Mouse (Mus musculus) naive thymus-derived CD4-positive, alpha-beta T cell, adult 2 months (primary cell): ENCODE data around the gene Mvb12b.
A peak's percentile ranks its signal among the peaks of the same experiment; 100 is the strongest.

ENCODE experiments used
- DNase-seq: peaks from one replicate; pipeline ENCODE4 v3.0.0-alpha.2; 2011; ENCODE audit warnings: low read depth

Gene Mvb12b

GRCm38 (mm10) chr2:33886386-33887327 is 1.1 kb downstream of the Mvb12b start:
- DNase-seq: peak; percentile 58

GRCm38 (mm10) chr2:33885264-33885651 is 2.5 kb downstream of the Mvb12b start:
- DNase-seq: no peak

DNA sequence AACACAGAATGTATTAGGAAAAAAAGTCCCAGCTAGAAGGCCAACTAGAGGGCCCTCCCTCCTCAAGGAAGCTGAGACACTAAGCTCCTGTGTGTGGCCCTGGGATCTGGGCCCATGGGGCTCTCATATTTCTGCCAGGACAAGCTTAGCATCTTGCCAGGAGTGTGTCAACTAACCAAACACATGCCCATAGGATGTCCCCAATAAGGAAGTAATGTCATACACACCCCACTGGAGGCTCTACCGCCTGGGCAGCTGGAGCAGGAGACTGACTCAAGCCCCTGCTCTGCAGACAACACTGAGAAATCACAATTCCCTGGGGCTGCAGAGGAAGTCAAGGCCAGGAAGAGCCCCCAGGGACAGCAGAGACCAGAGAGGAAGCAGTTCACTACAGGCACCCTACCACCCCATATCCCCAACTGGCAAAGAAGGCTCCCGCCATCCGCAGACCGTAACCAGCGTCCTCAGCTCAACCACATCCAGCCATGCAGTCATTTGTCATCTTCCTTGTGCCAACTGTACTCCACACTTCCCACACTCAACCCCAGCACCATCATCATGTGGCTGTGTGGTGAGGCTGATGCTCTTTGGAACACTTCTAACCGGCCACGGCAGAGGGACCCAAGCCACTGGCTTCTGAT is 3.0 kb downstream of the Mvb12b start:
- DNase-seq: no peak

GRCm38 (mm10) chr2:33879223-33879622 is 8.5 kb downstream of the Mvb12b start:
- DNase-seq: no peak

DNA sequence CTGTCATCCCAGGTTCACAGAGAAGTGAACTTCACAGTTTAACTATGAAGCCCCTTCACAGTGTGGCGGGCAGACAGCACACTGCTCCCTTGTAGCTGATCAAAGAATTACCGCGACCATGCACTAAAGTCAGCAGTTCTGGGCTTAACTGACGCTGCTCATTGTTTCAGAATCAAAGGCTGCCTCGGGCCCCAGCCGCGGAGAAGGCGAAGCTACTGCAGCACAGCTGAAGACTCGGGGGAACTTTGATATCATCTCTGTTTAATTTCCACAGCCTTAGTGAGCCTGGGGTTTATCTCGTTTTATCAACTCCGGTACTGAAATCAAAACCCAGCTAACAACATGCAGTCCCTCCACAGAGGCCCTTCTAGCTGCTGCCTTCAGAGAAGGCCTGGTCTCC is 9.3 kb downstream of the Mvb12b start:
- peak; percentile 56 for DNase-seq

GRCm38 (mm10) chr2:33877663-33878360 is 9.9 kb downstream of the Mvb12b start:
- DNase-seq: no peak

- DNase-seq: no peak
Measured at GRCm38 (mm10) chr2:33876529-33877290, 11.0 kb downstream of the Mvb12b start.

DNA sequence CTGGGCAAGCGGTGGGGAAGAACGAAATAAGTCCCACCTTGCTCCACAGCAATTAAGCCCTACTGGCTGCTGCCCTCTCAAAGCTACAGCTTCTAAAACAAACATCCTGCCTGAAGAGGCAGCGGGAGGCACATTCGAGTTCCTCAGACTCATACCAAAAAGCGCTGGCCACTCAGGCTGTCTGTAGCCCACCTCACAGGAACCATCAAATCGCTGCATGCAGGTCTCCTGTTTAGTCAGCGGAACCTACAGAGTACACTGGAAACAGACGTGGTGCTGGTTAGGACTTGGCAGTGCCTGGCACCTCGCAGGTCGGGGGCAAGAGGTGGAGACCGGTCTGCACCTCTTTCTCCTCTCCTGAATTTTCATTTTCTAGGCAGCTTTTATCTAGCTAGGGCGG is 12.2 kb downstream of the Mvb12b start:
- DNase-seq: no peak

DNA sequence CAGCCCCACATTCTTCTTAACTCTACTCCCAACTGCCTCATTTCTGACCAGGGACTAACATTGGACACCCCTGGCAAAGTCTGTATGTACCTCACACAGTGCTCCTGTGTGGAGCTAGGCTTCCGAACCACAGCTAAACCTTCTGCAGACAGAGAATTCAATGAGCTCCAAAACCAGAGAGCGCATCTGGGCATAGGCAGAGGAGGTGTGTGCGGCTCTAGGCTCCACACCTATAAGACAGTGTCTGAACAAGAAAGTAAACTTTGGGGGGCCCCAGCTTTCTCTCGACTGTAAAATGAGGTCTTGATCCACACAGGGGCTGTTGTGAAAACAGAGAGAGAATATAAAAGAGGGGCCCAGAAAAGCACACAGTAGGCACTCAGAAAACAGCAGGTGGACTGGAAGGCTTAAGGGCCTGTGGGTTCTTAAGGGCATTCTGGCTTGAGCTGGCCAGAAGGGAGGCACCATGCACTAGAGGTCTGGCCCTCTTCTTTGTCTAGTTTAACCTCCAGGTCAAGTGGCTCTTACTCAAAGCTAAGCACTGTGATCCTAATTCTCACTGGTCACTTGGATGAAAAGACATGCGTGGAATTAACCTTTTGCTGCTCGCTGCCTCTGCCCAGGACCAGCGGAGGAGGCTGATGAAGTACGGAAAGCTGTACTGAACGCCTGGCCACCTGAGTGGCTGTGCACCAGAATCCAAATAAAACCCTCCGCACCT is 12.7 kb downstream of the Mvb12b start:
- DNase-seq: no peak

- no peak for DNase-seq
Measured at GRCm38 (mm10) chr2:33874367-33874766, 13.4 kb downstream of the Mvb12b start.

GRCm38 (mm10) chr2:33873501-33873900 is 14.2 kb downstream of the Mvb12b start:
- no peak for DNase-seq

GRCm38 (mm10) chr2:33872841-33873271 is 14.9 kb downstream of the Mvb12b start:
- no peak for DNase-seq

DNA sequence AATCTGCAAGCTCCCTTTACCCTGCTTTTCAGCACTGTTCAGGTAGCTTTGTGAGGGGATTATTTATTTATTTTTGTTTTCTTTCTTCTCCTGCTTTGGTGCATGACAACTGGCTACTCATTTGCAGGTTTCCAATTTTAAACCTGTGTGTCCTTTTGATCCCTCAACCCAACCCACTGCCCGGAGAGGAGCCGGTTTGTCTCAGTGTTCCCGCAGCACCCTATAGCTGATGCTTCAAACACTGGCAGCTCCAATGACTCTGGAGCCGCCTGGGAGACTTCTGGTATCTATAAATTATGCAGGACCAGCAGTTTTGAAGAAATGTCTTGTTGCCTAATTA is 16.6 kb downstream of the Mvb12b start:
- DNase-seq: no peak

- peak; percentile 48 for DNase-seq
Measured at GRCm38 (mm10) chr2:33870369-33871180, 17.2 kb downstream of the Mvb12b start.

DNA sequence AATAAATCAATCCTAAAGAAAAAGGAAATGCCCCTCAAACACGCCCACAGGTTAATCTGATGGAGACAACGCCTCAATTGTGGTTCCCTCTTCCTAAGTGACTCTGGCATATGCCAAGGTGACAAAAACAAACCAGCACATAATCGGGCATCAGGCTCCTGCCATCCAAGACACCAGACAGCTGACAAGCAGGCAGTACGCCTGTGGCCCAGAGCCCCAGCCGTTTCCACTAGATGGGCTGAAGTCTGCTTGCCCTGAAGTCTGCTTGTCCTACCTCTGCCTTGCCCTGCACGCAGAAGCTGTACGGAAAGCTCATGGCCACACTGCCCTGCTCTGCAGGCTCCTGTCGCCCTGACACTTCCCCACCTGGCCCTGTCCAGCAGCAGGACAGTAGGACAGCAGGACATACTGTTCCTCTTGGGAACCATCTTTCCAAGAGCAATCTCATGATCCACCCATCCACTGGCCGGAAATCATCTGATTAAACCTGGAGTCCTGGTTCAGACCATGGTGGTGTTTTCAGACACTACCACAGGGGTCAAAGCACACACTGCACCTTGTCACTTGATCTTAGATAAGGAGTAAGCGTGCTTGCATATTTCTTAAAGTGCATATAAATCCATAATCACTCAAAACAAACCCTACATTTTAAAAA is 17.9 kb downstream of the Mvb12b start:
- peak; percentile 30 for DNase-seq

GRCm38 (mm10) chr2:33868996-33869688 is 18.6 kb downstream of the Mvb12b start:
- DNase-seq: no peak

GRCm38 (mm10) chr2:33868322-33868721 is 19.4 kb downstream of the Mvb12b start:
- DNase-seq: no peak

GRCm38 (mm10) chr2:33856746-33857145 is 31.0 kb downstream of the Mvb12b start:
- DNase-seq: no peak
